Mouse (Mus musculus) MEL (cell line): ENCODE measurements around the gene Vtn. TPM values are rescaled to one million over a fixed set of nuclear protein-coding genes. Genes with fewer than 3 reads are reported as not detected.
A peak's percentile ranks its signal among the peaks of the same experiment; 100 is the strongest.

ENCODE experiments used
- DNase-seq: peaks from one replicate; pipeline ENCODE4 v3.0.0; 2011; ENCODE audit warnings: low read depth, low spot score
- H3K27ac ChIP-seq: 2 replicates; pipeline ENCODE4 v1.5.1; 2012; ENCODE audit warnings: low read depth, mild to moderate bottlenecking, control low read depth, low read length, moderate library complexity; ENCODE audit not compliant: control insufficient read depth
- H3K27me3 ChIP-seq, 2 experiments: fragments of 150-350 bp in 1 of 2; sonication (generic) in 1 of 2; 2 replicates each; pipeline ENCODE4 v1.6.1; 2012; ENCODE audit warnings: low read length in 2 of 2, mild to moderate bottlenecking in 2 of 2, improper control_type of control experiment in 1 of 2, moderate library complexity in 1 of 2; ENCODE audit not compliant: insufficient read depth in 2 of 2, control insufficient read depth in 1 of 2
- H3K36me3 ChIP-seq, 2 experiments: 2 replicates each; pipeline ENCODE4 v1.6.1; 2012 to 2014; ENCODE audit warnings: low read length in 2 of 2, improper control_type of control experiment in 1 of 2, inconsistent platforms in 1 of 2, mild to moderate bottlenecking in 1 of 2; ENCODE audit not compliant: insufficient read depth in 2 of 2, control insufficient read depth in 1 of 2
- H3K4me1 ChIP-seq, 2 experiments: fragments of 150-350 bp in 1 of 2; sonication (generic) in 1 of 2; 2 replicates each; pipeline ENCODE4 v1.6.1; 2012; ENCODE audit warnings: low read length in 2 of 2, improper control_type of control experiment in 1 of 2, mild to moderate bottlenecking in 1 of 2; ENCODE audit not compliant: insufficient read depth in 2 of 2, control insufficient read depth in 1 of 2
- H3K4me3 ChIP-seq, 2 experiments: fragments of 150-350 bp in 1 of 2; sonication (generic) in 1 of 2; 2 replicates each; pipeline ENCODE4 v1.5.1; 2012; ENCODE audit warnings: low read depth in 2 of 2, low read length in 2 of 2, mild to moderate bottlenecking in 2 of 2, moderate library complexity in 2 of 2, control low read depth in 1 of 2, improper control_type of control experiment in 1 of 2; ENCODE audit not compliant: control insufficient read depth in 1 of 2, insufficient read depth in 1 of 2
- H3K79me2 ChIP-seq: 2 replicates; pipeline ENCODE4 v1.6.1; 2012; ENCODE audit warnings: mild to moderate bottlenecking, low read length, moderate library complexity; ENCODE audit not compliant: control insufficient read depth, poor library complexity, insufficient read depth
- H3K9ac ChIP-seq: 2 replicates; pipeline ENCODE4 v1.6.1; 2012; ENCODE audit warnings: low read depth, mild to moderate bottlenecking, control low read depth, low read length, moderate library complexity; ENCODE audit not compliant: control insufficient read depth, poor library complexity, severe bottlenecking
- H3K9me3 ChIP-seq: fragments of 150-350 bp; sonication (generic); replicated peaks from 2 replicates; pipeline ENCODE4 v1.6.1; 2012; ENCODE audit warnings: mild to moderate bottlenecking, low read length, improper control_type of control experiment, moderate library complexity; ENCODE audit not compliant: insufficient read depth
- BHLHE40 ChIP-seq: IDR thresholded peaks from 2 replicates; pipeline ENCODE4 v1.6.1; 2012; ENCODE audit warnings: low read depth, mild to moderate bottlenecking, inconsistent platforms, low read length, improper control_type of control experiment, borderline replicate concordance
- CTCF ChIP-seq, 3 experiments: IDR thresholded peaks in 2 of 3; conservative IDR thresholded peaks in 1 of 3; 2 replicates each; pipeline ENCODE4 v1.5.1; 2011 to 2012; ENCODE audit warnings: low read length in 3 of 3, low read depth in 2 of 3, mild to moderate bottlenecking in 2 of 3, improper control_type of control experiment in 1 of 3, inconsistent platforms in 1 of 3, mixed read lengths in 1 of 3, moderate library complexity in 1 of 3; ENCODE audit not compliant: control insufficient read depth in 1 of 3, insufficient read depth in 1 of 3, poor library complexity in 1 of 3, severe bottlenecking in 1 of 3
- ELF1 ChIP-seq: IDR thresholded peaks from 2 replicates; pipeline ENCODE4 v1.6.1; 2014; ENCODE audit warnings: low read depth, mild to moderate bottlenecking, inconsistent platforms, low read length, improper control_type of control experiment, moderate library complexity
- ETS1 ChIP-seq: IDR thresholded peaks from 2 replicates; pipeline ENCODE4 v1.6.1; 2012; ENCODE audit warnings: low read depth, mild to moderate bottlenecking, inconsistent platforms, low read length, improper control_type of control experiment, moderate library complexity
- GATA1 ChIP-seq: IDR thresholded peaks from 2 replicates; pipeline ENCODE4 v1.6.1; 2011; ENCODE audit warnings: low read depth, low read length, improper control_type of control experiment
- HCFC1 ChIP-seq: IDR thresholded peaks from 2 replicates; pipeline ENCODE4 v1.6.1; 2012; ENCODE audit warnings: low read depth, mild to moderate bottlenecking, inconsistent platforms, low read length, improper control_type of control experiment, moderate library complexity
- JUND ChIP-seq: IDR thresholded peaks from 2 replicates; pipeline ENCODE4 v1.6.1; 2011; ENCODE audit warnings: low read depth, mild to moderate bottlenecking, improper control_type of control experiment, low read length
- KAT2A ChIP-seq: conservative IDR thresholded peaks from 2 replicates; pipeline ENCODE4 v1.6.1; 2012; ENCODE audit warnings: low read depth, low read length, improper control_type of control experiment, inconsistent platforms
- MAFK ChIP-seq: IDR thresholded peaks from 2 replicates; pipeline ENCODE4 v1.6.1; 2011; ENCODE audit warnings: low read depth, mild to moderate bottlenecking, low read length, improper control_type of control experiment, borderline replicate concordance
- MAZ ChIP-seq: IDR thresholded peaks from 2 replicates; pipeline ENCODE4 v1.6.1; 2012; ENCODE audit warnings: low read depth, mild to moderate bottlenecking, inconsistent platforms, low read length, improper control_type of control experiment
- MEF2A ChIP-seq: IDR thresholded peaks from 2 replicates; pipeline ENCODE4 v1.6.1; 2014; ENCODE audit warnings: low read depth, mild to moderate bottlenecking, inconsistent platforms, low read length, improper control_type of control experiment; ENCODE audit not compliant: poor library complexity, insufficient replicate concordance, severe bottlenecking; ENCODE audit errors: extremely low read depth
- MYC ChIP-seq: IDR thresholded peaks from 2 replicates; pipeline ENCODE4 v1.6.1; 2011; ENCODE audit warnings: low read depth, mild to moderate bottlenecking, low read length, improper control_type of control experiment, moderate library complexity
- NELFE ChIP-seq: IDR thresholded peaks from 2 replicates; pipeline ENCODE4 v1.6.1; 2011; ENCODE audit warnings: low read depth, low read length, improper control_type of control experiment
- NRF1 ChIP-seq: IDR thresholded peaks from 2 replicates; pipeline ENCODE4 v1.6.1; 2014; ENCODE audit warnings: low read depth, mild to moderate bottlenecking, inconsistent platforms, low read length, improper control_type of control experiment, moderate library complexity; ENCODE audit not compliant: poor library complexity, insufficient read depth, severe bottlenecking
- RAD21 ChIP-seq: IDR thresholded peaks from 2 replicates; pipeline ENCODE4 v1.6.1; 2011; ENCODE audit warnings: mild to moderate bottlenecking, low read depth, low read length, improper control_type of control experiment
- SMC3 ChIP-seq: IDR thresholded peaks from 2 replicates; pipeline ENCODE4 v1.6.1; 2011; ENCODE audit warnings: low read depth, low read length, improper control_type of control experiment
- ZC3H11A ChIP-seq: IDR thresholded peaks from 2 replicates; pipeline ENCODE4 v1.6.1; 2012; ENCODE audit warnings: low read depth, mild to moderate bottlenecking, inconsistent platforms, low read length, improper control_type of control experiment
- ZKSCAN1 ChIP-seq: IDR thresholded peaks from 2 replicates; pipeline ENCODE4 v1.6.1; 2012; ENCODE audit warnings: low read depth, mild to moderate bottlenecking, inconsistent platforms, low read length, improper control_type of control experiment, moderate library complexity
- ZMIZ1 ChIP-seq: IDR thresholded peaks from 2 replicates; pipeline ENCODE4 v1.6.1; 2012; ENCODE audit warnings: low read depth, mild to moderate bottlenecking, inconsistent platforms, low read length, improper control_type of control experiment, moderate library complexity
- ZNF384 ChIP-seq: IDR thresholded peaks from 2 replicates; pipeline ENCODE4 v1.6.1; 2012; ENCODE audit warnings: low read depth, mild to moderate bottlenecking, inconsistent platforms, low read length, improper control_type of control experiment
- polyA plus RNA-seq, 2 experiments: library from polyadenylated mRNA; stranded (reverse) in 1 of 2; unstranded in 1 of 2; fragments of >175 nt in 1 of 2; fragments of >200 nt in 1 of 2; gene quantifications; 2 replicates each; pipeline versions ENCODE4 v1.2.1 to v1.2.4; 2012; ENCODE audit warnings: low replicate concordance in 2 of 2, low read depth in 1 of 2; ENCODE audit not compliant: insufficient read length in 2 of 2, insufficient read depth in 1 of 2, missing spikeins in 1 of 2
- total RNA-seq: library from RNA; depleted of rRNA; stranded (reverse); fragments of 300-350 nt; gene quantifications from 2 replicates; pipeline ENCODE4 v1.2.3, GENCODE M21; 2012

The Vtn gene
- total and polyA plus RNA-seq, 3 experiments, result 0.18 TPM; not detected in 2

GRCm38 (mm10) chr11:78453675-78454074, 45.2 kb upstream of the Vtn start:
- Histone ChIP-seq H3K4me1 (peaks cover 0 to 3% of the 10 kb centered on the region in 2 experiments; a peak in 1 of 4 replicates), H3K36me3 (no peaks in the 10 kb centered on the region), H3K27ac (no peak overlapping the region), H3K9me3 (no peaks in the 10 kb centered on the region), H3K4me3 (no peak overlapping the region), H3K9ac (no peak overlapping the region), H3K79me2 (no peaks in the 10 kb centered on the region), H3K27me3 (peaks cover 19 to 37% of the 10 kb centered on the region in 2 experiments)
- DNase-seq, result peak; percentile 92
- TF ChIP-seq MEF2A (no peak), ELF1 (0 out of 2 replicates have a peak, but pooled peaks have one; percentile 7), SMC3 (peak; percentile 86), ETS1 (no peak), HCFC1 (peak; percentile 69), RAD21 (peak; percentile 60), ZMIZ1 (no peak), KAT2A (no peak), CTCF (IDR thresholded peaks at IDR 0.05 in 2 of 3, conservative IDR thresholded peaks at IDR 0.05 in 1 of 3; ENCODE audit: control insufficient read depth in 1 of 3, insufficient read depth in 1 of 3, low read depth in 2 of 3, low read length in 3 of 3, poor library complexity in 1 of 3, severe bottlenecking in 1 of 3) (peak; percentile 73 to 98 (median 97)), MYC (peak; percentile 85), ZC3H11A (peak; percentile 70), ZNF384 (peak; percentile 82), GATA1 (no peak), ZKSCAN1 (no peak), BHLHE40 (0 out of 2 replicates have a peak, but pooled peaks have one; percentile 37), MAZ (no peak), NELFE (no peak), JUND (peak; percentile 90; the same call in 1 of the 2 replicates)

- Histone ChIP-seq H3K79me2 (no peaks in the 10 kb centered on the region), H3K9me3 (no peaks in the 10 kb centered on the region), H3K27ac (no peak overlapping the region), H3K36me3 (no peaks in the 10 kb centered on the region), H3K4me3 (0 out of 4 replicates have a peak overlapping the region, but pooled peaks of 1 of the 2 experiments have one; percentile 36), H3K27me3 (peaks cover 19 to 36% of the 10 kb centered on the region in 2 experiments), H3K9ac (0 out of 2 replicates have a peak overlapping the region, but pooled peaks have one; percentile 3), H3K4me1 (peaks cover 0 to 3% of the 10 kb centered on the region in 2 experiments; a peak in 1 of 4 replicates)
- DNase-seq, result peak; percentile 63
- TF ChIP-seq HCFC1 (no peak), RAD21 (no peak), MAFK (no peak), NRF1 (peak; percentile 68)
Observed at GRCm38 (mm10) chr11:78454276-78454675, 44.6 kb upstream of the Vtn start.
